Mouse (Mus musculus): ENCODE measurements at regions not wholly inside any gene's neighbourhood (a gene's known extent, or its start where the extent isn't known, plus 50 kb on each side); places are given as distances from the start of the nearest gene placed in this dataset.
A peak's percentile ranks its signal among the peaks of the same experiment; 100 is the strongest.

DNA sequence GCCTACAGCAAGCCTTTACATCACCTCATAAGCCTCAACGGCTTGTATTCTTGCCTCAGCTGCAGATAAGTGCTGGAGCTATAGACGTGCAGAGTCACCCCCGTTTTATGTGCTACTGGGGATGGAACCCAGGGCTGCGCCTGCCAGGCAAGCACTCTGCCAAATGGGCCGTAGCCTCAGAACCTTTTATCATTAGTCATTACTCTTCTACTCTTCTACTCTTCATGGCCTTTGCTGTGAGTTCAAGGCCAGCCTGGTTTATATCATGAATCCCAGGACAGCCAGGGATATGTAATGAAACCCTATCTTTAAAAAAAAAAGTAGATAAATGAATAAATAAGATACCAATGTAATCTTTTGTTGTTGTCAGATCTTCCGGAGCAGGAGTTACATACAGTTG is 216.6 kb upstream of the Auts2 start:
- no peak for DNase-seq

DNA sequence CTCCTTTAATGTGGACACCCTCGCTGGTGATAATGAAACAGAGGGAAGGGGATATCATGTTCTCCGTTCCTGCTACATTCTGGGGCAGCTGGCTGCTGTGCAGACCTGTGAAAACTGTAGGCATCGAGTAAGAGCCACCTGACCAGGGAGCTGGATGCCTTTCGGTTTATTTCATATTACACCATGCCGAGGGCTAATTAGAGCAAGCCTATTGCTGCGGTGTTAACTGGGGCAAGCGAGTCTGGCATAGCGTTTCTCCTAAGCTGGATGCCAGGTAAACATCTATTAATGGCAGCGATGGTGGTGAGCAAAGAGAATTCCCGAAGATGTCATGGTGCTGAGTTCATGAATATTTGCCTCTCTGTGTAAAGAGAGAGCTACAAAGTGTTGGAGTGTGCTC is 215.8 kb upstream of the Auts2 start:
- DNase-seq, result no peak

DNA sequence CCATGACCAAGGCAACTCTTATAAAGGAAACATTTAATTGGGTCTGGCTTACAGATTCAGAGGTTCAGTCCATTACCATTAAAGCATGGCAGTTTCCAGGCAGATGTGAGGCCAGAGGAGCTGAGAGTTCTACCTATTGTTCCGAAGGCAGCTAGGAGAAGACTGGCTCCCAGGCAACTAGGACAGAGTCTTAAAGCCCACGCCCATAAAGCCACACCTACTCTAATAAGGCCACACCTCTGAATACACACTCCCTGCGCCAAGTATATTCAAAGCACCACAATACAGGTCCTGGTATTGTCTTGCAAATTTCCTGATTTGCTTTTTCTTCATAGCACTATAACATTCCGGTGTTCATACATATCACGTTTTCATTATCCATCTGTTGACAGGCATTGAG is 194.8 kb upstream of the Auts2 start:
- no peak for DNase-seq

- no peak for DNase-seq
These were observed 185.6 kb upstream of the Auts2 start for GRCm38 (mm10) chr5:132728689-132729189.

DNA sequence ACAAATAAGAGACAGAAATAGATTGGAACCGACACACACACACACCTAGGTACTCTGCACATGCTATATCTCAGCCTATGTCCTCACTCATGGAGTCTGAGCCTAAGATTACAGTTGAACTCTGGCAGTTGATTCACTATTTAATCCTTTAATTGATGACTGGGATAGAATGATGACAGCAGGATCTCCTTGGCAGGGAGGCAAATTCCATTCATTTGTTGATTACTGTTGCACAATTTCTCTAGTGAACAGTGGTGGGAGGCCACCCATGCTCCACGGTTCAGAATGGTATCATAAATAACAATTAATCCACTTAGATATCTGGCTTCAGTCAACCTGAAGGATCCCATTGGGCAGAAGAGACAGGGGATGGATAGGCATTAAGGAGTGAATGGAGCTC is 181.3 kb upstream of the Auts2 start:
- no peak for DNase-seq

GRCm38 (mm10) chr5:132710301-132710700 is 167.2 kb upstream of the Auts2 start:
- no peak for DNase-seq

GRCm38 (mm10) chr5:132707531-132707930 is 164.4 kb upstream of the Auts2 start:
- DNase-seq, result no peak

- no peak for DNase-seq
These were observed 160.4 kb upstream of the Auts2 start for GRCm38 (mm10) chr5:132703455-132704100.

DNA sequence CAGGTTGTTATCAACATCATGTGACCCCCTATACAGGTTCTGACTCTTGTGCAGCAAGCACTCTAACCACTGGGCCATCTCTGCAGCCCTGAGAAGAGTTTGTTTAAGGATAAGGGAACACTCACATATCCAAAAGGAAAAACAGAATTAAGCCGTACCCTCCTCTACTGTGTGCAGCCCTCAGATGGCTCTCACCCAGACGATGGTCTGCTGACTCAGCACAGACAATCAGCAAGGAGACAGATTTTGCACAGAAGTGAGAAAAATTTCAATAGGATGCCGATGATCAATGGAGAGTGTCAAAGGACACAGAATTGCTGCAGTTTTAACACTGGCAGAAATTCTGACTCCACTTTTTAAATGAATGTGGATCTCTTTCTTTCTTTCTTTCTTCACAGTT is 159.4 kb upstream of the Auts2 start:
- no peak for DNase-seq

- no peak for DNase-seq
These were observed 147.6 kb upstream of the Auts2 start for GRCm38 (mm10) chr5:132690784-132691183.

GRCm38 (mm10) chr5:132675261-132675660 is 132.1 kb upstream of the Auts2 start:
- no peak for DNase-seq

- peak; percentile 47 to 66 for DNase-seq
These were observed 130.6 kb upstream of the Auts2 start for GRCm38 (mm10) chr5:132673599-132674305.

- DNase-seq, result no peak
These were observed 128.4 kb upstream of the Auts2 start for GRCm38 (mm10) chr5:132671496-132671895.

GRCm38 (mm10) chr5:132667316-132667715 is 124.2 kb upstream of the Auts2 start:
- no peak for DNase-seq

GRCm38 (mm10) chr5:132661266-132661665 is 118.1 kb upstream of the Auts2 start:
- peak; percentile 68 to 77 for DNase-seq

- DNase-seq, result no peak
These were observed 116.9 kb upstream of the Auts2 start for GRCm38 (mm10) chr5:132660036-132660435.

- no peak for DNase-seq
These were observed 111.2 kb upstream of the Auts2 start for GRCm38 (mm10) chr5:132654382-132654781.

- DNase-seq, result peak; percentile 23 to 40
These were observed 110.7 kb upstream of the Auts2 start for GRCm38 (mm10) chr5:132653694-132654300.

DNA sequence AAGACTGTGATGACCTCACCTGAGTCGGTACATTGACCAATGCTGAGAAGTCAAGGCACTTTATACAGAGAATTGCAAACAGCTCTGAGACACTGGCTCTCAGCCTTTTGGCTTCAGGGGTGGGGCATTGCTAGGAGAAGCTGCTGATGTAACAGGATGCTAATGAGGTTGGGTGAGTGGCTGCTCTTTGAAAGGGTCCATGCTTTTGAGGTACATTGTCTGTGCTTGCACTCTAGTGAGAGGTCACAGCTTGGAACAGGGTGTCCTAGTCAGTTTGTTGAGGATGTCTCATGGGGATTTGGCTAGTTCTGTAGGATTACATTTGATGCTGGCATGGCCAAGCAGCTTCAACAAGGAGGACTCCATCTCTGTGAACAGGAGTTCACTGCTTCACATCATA is 109.1 kb upstream of the Auts2 start:
- DNase-seq, result peak in 1 of 2 experiments; percentile 21

GRCm38 (mm10) chr5:132649771-132650170 is 106.6 kb upstream of the Auts2 start:
- no peak for DNase-seq

DNA sequence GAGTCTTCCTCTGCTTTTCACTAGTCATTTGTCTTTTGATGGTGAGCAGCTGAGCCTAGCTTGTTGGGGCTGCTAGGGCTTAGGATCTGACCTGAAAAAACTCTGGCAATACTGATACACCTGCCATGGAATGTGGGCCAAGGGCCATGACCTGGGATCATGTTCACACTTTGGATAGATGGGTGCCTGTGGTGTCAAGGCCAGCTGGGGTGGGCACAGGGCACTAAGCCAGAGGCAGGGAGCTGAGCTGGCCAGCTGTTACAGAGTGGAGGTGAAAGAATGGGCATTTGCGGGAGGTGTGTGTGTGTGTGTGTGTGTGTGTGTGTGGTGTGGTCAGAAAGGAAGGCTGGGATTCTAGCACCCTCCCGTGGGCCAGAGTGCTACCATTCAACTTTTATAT is 105.6 kb upstream of the Auts2 start:
- peak in 1 of 2 experiments; percentile 11 for DNase-seq

DNA sequence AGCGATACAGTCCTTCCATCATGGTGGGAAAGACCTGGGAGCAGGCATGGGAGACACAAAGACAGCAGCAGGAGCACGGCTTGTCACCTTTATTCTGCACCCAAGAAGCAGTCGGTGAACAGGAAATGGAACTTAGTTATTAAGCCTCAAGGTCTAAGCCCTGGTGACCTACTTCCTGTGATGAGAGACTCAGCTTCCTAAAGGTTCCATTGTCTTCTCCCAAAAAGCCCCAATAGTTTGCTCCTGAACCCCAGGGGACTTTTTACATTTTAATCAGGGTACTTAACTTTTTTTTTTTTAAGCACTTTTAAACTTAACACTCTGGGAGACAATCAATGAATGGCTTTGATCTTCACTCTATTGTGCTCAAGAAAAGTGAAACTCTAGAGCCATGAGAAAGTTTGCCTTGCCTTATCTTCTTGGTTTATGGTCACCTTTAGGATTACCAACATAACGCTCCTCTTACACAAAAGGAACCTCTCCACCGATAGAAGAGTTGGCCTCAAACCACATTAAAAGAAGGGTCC is 101.6 kb upstream of the Auts2 start:
- DNase-seq, result no peak

DNA sequence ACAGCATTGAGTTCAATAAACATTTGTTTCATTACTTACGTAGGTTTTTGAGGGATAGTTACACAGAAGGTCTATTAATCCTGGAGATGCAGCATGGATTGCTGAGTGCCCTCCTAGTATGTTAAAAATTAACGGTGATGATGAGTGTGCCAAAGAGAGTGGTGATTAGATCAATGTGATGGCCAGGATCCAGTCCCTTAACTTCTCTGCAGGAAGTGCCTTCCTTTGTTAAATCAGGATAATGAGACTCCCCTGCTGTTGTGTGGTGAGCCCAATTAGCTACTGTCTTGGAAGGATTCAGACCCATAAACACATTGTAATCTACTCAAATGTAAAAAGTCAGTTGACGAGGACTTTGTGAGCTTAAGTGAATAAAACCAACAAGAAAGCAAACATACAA is 100.1 kb upstream of the Auts2 start:
- DNase-seq, result no peak

All from cerebellum, postnatal 10 days (tissue).